Mouse (Mus musculus) embryonic facial prominence, embryonic 11.5 days (tissue): ENCODE data around the gene Scube1. TPM values are rescaled to one million over a fixed set of nuclear protein-coding genes. Genes with fewer than 3 reads are reported as not detected.

Source experiments
- ATAC-seq: fragments of 200-750 bp; cut with Nextera tagmentation; replicated peaks from 2 replicates; pipeline ENCODE4 v1.8.0; 2017; ENCODE audit warnings: low read depth; ENCODE audit not compliant: insufficient number of reproducible peaks, low FRiP score, low TSS enrichment
- DNase-seq: peaks from one replicate; pipeline ENCODE4 v3.0.0-alpha.2; 2015; ENCODE audit warnings: low spot score
- H3K27ac ChIP-seq: fragments of 300-500 bp; sonication (generic); replicated peaks from 2 replicates; pipeline ENCODE4 v1.5.1; 2014; ENCODE audit warnings: mild to moderate bottlenecking, low read depth, low read length, control low read depth
- H3K27me3 ChIP-seq: fragments of 300-500 bp; sonication (generic); 2 replicates; pipeline ENCODE4 v1.6.1; 2014; ENCODE audit warnings: mild to moderate bottlenecking, low read length, moderate library complexity, mixed read lengths; ENCODE audit not compliant: control insufficient read depth, insufficient read depth
- H3K36me3 ChIP-seq: fragments of 300-500 bp; sonication (generic); replicated peaks from 2 replicates; pipeline ENCODE4 v1.6.1; 2014; ENCODE audit warnings: low read depth, mild to moderate bottlenecking, low read length, moderate library complexity, mixed read lengths; ENCODE audit not compliant: control insufficient read depth, insufficient read depth
- H3K4me1 ChIP-seq: fragments of 300-500 bp; sonication (generic); 2 replicates; pipeline ENCODE4 v1.6.1; 2014; ENCODE audit warnings: low read length, mixed read lengths; ENCODE audit not compliant: control insufficient read depth, insufficient read depth
- H3K4me2 ChIP-seq: fragments of 300-500 bp; sonication (generic); 2 replicates; pipeline ENCODE4 v1.6.1; 2014; ENCODE audit warnings: low read depth, mild to moderate bottlenecking, control low read depth, low read length, moderate library complexity
- H3K4me3 ChIP-seq: fragments of 300-500 bp; sonication (generic); 2 replicates; pipeline ENCODE4 v1.5.1; 2014; ENCODE audit warnings: low read depth, low read length, control low read depth
- H3K9ac ChIP-seq: fragments of 300-500 bp; sonication (generic); replicated peaks from 2 replicates; pipeline ENCODE4 v1.6.1; 2014; ENCODE audit warnings: mild to moderate bottlenecking, control low read depth, low read length
- H3K9me3 ChIP-seq: fragments of 300-500 bp; sonication (generic); replicated peaks from 2 replicates; pipeline ENCODE4 v1.6.1; 2016; ENCODE audit warnings: mild to moderate bottlenecking, low read length, inconsistent platforms, mixed read lengths; ENCODE audit not compliant: control insufficient read depth
- WGBS: fragments of 180-500 bp; shearing (Covaris S2); extraction: QIAGEN DNeasy Blood & Tissue Kit; methylation state at CpG from one replicate; pipeline ENCODE4 v1.1.7; 2014; 5-methylcytosine and 5-hydroxymethylcytosine counted together
- polyA plus RNA-seq: library from polyadenylated mRNA; unstranded; fragments of >200 nt; fragmentation: Nextera tagmentation; extraction: Ambion mirVana; gene quantifications from 2 replicates; pipeline ENCODE4 v1.2.1, GENCODE M21; 2014

Gene Scube1
- polyA plus RNA-seq, 1 experiment from 2014 or later: 30.2 TPM

GRCm38 (mm10) chr15:83566006-83566405 is 158.8 kb downstream of the Scube1 start:
- DNase-seq (no peak), ATAC-seq (no peak)
- Histone ChIP-seq H3K27ac (no peak overlapping the region), H3K9me3 (no peaks in the 10 kb centered on the region), H3K4me1 (peaks cover 4% of the 10 kb centered on the region), H3K4me3 (no peak overlapping the region), H3K27me3 (no peaks in the 10 kb centered on the region), H3K4me2 (no peak overlapping the region), H3K36me3 (no peaks in the 10 kb centered on the region), H3K9ac (no peak overlapping the region)
- 67% methylated on average over 5 of the region's 5 CpGs for WGBS

DNA sequence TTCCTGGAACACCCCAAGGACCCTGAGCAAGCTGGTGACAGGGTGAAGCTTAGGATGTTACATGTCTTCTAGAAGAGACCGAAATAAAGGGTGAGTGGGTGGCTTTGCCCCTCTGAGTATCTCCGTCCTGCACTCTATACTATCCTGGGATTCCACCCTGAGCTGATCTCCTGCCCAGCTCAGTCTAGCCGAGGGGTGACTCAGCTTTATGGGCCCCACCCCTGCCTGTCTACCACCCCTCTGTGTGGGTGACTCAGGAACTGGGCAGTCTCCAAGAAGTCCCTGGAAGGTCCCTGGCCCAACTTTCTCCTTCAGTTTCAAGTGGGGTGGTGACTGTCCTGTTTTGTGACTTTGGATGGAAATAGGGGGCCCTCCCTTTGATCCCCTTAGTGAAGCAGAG is 159.4 kb downstream of the Scube1 start:
- H3K4me3 ChIP-seq: no peak overlapping the region
- H3K9me3 ChIP-seq: no peaks in the 10 kb centered on the region
- H3K27ac ChIP-seq: no peak overlapping the region
- 75% methylated on average over 3 of the region's 3 CpGs for WGBS
- no peaks in the 10 kb centered on the region for H3K36me3 ChIP-seq
- no peak for ATAC-seq
- H3K27me3 ChIP-seq: no peaks in the 10 kb centered on the region
- H3K4me1 ChIP-seq: peaks cover 4% of the 10 kb centered on the region
- no peak for DNase-seq
- no peak overlapping the region for H3K9ac ChIP-seq
- no peak overlapping the region for H3K4me2 ChIP-seq

DNA sequence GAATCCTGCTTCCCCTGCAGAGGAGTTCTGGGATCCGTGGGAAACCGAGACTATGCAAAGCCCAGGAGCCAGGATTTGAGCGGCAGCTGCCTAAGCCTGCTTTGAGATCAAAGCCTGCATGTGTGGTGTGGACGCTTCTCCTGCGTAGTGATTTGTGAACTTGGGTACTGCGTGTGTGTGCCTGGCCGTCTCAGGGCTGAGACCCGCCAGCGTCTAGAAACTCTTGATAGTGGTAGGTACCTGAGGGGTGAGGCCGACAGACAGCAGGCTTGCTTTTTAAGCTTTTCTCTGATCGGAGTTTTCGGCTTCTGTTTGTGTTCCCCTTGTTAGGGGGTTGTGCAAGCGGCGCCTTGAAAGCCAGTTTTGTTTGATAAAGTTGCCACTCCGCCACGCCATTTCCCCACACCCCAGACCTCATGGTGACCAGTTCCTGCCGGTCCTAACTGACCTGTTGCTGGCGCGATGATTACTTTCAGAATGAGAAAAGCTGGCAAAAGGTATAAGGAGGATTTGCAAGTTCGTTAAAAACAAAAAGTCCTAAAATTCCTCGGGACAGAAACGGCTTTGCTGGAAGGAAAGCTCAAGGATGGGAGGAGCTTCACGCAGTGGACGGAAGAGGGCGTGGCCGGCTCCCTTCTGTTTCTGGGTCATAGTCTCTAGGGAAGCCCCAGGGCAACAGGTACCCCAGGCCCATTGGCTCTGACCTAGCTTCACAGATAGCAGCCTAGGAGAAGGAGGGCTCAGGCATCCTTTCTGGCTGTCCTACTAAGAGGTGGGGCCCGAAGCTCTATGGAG is 160.8 kb downstream of the Scube1 start:
- ATAC-seq: peak; percentile 41
- peak overlapping the region; percentile 78 for H3K4me2 ChIP-seq
- no peaks in the 10 kb centered on the region for H3K9me3 ChIP-seq
- peaks cover 4% of the 10 kb centered on the region for H3K4me1 ChIP-seq
- peak overlapping the region; percentile 62 for H3K9ac ChIP-seq
- H3K27me3 ChIP-seq: no peaks in the 10 kb centered on the region
- DNase-seq: peak; percentile 54
- peak overlapping the region; percentile 39 for H3K4me3 ChIP-seq
- H3K36me3 ChIP-seq: no peaks in the 10 kb centered on the region
- 2% methylated on average over 27 of the region's 27 CpGs for WGBS
- H3K27ac ChIP-seq: no peak overlapping the region

GRCm38 (mm10) chr15:83563327-83563856 is 161.4 kb downstream of the Scube1 start, which contains the start of the genes Tspo and Mcat:
Gene Tspo (plus strand): TSS chr15:83563592.
Gene Mcat (minus strand): TSS chr15:83563787.
- DNase-seq: no peak
- peak within 1 kb of the TSS; percentile 78 for H3K4me2 ChIP-seq
- peaks cover 4% of the 10 kb centered on the region for H3K4me1 ChIP-seq
- H3K27ac ChIP-seq: no peak within 1 kb of the TSS
- no peaks in the 10 kb centered on the region for H3K36me3 ChIP-seq
- no peaks in the 10 kb centered on the region for H3K9me3 ChIP-seq
- WGBS: under 1% methylated on average over 28 of the region's 28 CpGs
- H3K9ac ChIP-seq: peak within 1 kb of the TSS; percentile 62
- H3K4me3 ChIP-seq: peak within 1 kb of the TSS; percentile 39
- no peaks in the 10 kb centered on the region for H3K27me3 ChIP-seq
- ATAC-seq: no peak

DNA sequence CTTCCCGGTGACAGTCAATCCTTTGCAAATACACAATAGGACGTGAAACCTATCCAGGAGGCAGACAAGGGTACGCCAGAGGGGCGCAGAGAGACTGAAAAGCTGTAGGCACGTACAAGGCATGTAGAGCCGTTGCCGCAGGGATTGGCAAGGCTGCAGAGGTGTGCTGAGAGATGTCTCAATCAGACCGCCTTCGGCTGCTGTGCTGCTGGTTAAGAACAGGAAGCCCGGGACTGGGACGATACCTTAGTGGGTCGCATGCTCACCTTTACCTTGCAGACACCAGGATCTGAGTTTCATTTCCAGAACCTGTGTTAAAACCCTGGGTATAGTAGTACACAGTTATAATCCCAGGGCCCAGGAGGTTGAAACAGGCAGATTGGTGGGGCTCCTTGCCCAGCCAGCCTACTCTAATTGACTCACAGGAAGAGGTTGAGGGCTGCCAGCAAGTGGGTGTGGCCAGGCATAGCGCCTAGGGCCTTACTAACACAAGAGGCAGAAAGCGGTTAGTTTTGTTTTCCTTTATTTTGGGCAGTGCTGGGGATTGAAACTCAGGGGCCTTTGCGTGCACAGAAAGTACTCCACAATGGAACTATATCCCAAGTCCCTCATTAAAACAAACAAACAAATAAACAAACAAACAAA is 162.1 kb downstream of the Scube1 start:
- Histone ChIP-seq H3K4me2 (peak overlapping the region; percentile 78), H3K36me3 (no peaks in the 10 kb centered on the region), H3K4me3 (no peak overlapping the region), H3K9me3 (no peaks in the 10 kb centered on the region), H3K27ac (no peak overlapping the region), H3K9ac (0 out of 2 replicates have a peak overlapping the region, but pooled peaks have one; percentile 4), H3K27me3 (no peaks in the 10 kb centered on the region), H3K4me1 (peaks cover 4% of the 10 kb centered on the region)
- no peak for ATAC-seq
- 29% methylated on average over 15 of the region's 15 CpGs for WGBS
- peak; percentile 58 for DNase-seq

DNA sequence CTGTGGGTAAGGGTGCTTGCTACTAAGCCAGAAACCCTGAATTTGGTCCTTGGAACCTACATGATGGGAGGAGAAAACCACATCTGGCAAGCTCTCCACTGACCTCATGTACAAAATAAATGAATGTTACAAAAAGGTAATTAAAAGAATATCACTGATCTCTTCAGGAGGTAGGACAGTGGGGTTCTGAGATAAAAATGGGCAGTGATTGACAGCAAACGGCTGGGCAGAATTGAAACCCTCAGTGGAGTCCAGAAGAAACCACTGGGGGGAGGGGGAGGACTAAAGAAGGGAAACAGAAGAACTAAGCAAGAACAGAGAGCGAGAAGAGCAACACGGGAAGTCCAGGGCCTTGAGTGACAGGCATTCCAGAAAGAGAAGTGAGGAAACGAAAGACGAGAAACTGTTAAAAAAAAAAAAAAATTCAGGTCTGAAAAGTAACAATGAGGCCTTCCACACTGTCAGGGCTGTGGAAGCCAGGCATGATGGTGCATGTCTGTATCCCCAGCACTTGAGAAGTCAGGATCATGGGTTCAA is 163.8 kb downstream of the Scube1 start:
- Histone ChIP-seq H3K27me3 (no peaks in the 10 kb centered on the region), H3K9ac (no peak overlapping the region), H3K27ac (no peak overlapping the region), H3K4me3 (no peak overlapping the region), H3K9me3 (no peaks in the 10 kb centered on the region), H3K4me2 (no peak overlapping the region), H3K36me3 (no peaks in the 10 kb centered on the region), H3K4me1 (peaks cover 4% of the 10 kb centered on the region)
- WGBS: 50% methylated on average over 5 of the region's 5 CpGs
- DNase-seq (no peak), ATAC-seq (no peak)

GRCm38 (mm10) chr15:83555161-83555974 is 169.5 kb downstream of the Scube1 start:
- H3K4me1 ChIP-seq: no peaks in the 10 kb centered on the region

More at GRCm38 (mm10) chr15:83555161-83555974, 169.5 kb downstream of the Scube1 start:
- Histone ChIP-seq H3K4me3 (peak overlapping the region; percentile 87), H3K36me3 (no peaks in the 10 kb centered on the region), H3K9ac (peak overlapping the region; percentile 98), H3K9me3 (no peaks in the 10 kb centered on the region), H3K27ac (peak overlapping the region; percentile 93), H3K27me3 (no peaks in the 10 kb centered on the region), H3K4me2 (peak overlapping the region; percentile 72)
- ATAC-seq (peak; percentile 75), DNase-seq (peak; percentile 93)
- under 1% methylated on average over 67 of the region's 74 CpGs for WGBS
